Mouse (Mus musculus) olfactory bulb, adult 2 months (tissue): ENCODE measurements around the gene Anks1. TPM values are rescaled to one million over a fixed set of nuclear protein-coding genes. Genes with fewer than 3 reads are reported as not detected.

Source experiments
- H3K27ac ChIP-seq: fragments of 200-500 bp; 2 replicates; pipeline ENCODE4 v1.5.1; 2012; ENCODE audit warnings: low read depth, low read length; ENCODE audit not compliant: insufficient read depth
- H3K4me1 ChIP-seq: fragments of 200-500 bp; 2 replicates; pipeline ENCODE4 v1.6.1; 2012; ENCODE audit warnings: low read length; ENCODE audit not compliant: control insufficient read depth, insufficient read depth
- H3K4me3 ChIP-seq: fragments of 200-500 bp; 2 replicates; pipeline ENCODE4 v1.5.1; 2012; ENCODE audit warnings: mild to moderate bottlenecking, low read depth, low read length, moderate library complexity; ENCODE audit not compliant: insufficient read depth
- CTCF ChIP-seq: fragments of 200-500 bp; IDR thresholded peaks from 2 replicates; pipeline ENCODE4 v1.5.1; 2012; ENCODE audit warnings: low read depth, mild to moderate bottlenecking, low read length, moderate library complexity; ENCODE audit not compliant: insufficient read depth
- POLR2A ChIP-seq: fragments of 200-500 bp; IDR thresholded peaks from 2 replicates; pipeline ENCODE4 v1.6.1; 2012; ENCODE audit warnings: mild to moderate bottlenecking, low read depth, low read length, moderate library complexity; ENCODE audit not compliant: insufficient read depth
- WGBS: fragments of 180-500 bp; shearing (Covaris S2); methylation state at CpG from one replicate; pipeline ENCODE4 v1.1.7; 2018; 5-methylcytosine and 5-hydroxymethylcytosine counted together
- polyA plus RNA-seq: library from polyadenylated mRNA; stranded (reverse); fragments of >200 nt; gene quantifications from 2 replicates; pipeline ENCODE4 v1.2.4, GENCODE M21; 2012; ENCODE audit warnings: low replicate concordance; ENCODE audit not compliant: missing spikeins, insufficient read depth, insufficient read length

Anks1 gene
- polyA plus RNA-seq, 1 experiment, result not detected

DNA sequence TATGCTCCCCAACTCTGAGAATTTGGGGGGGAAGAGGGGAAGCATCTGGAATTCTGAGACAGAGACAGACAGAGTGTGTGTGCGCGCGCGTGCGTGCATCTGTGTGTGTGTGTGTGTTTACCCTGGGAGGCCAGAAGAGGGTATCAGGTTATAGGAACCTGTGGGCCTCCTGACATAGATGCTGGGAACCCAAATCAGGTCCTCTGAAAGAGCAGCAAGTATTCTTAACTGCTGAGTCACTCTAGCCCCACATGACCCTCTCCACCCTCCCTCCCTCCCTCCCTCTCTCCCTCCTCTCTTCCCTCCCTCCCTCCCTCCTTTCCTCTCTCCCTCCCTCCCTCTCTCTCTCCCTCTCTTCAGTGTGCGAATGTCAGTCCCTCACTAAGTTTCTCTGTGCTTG is 179.6 kb downstream of the Anks1 start:
- H3K27ac ChIP-seq, result no peak overlapping the region
- H3K4me3 ChIP-seq, result no peak overlapping the region
- no peaks in the 10 kb centered on the region for H3K4me1 ChIP-seq
- 97% methylated on average over 5 of the region's 6 CpGs for WGBS
- TF ChIP-seq CTCF (no peak), POLR2A (no peak)

DNA sequence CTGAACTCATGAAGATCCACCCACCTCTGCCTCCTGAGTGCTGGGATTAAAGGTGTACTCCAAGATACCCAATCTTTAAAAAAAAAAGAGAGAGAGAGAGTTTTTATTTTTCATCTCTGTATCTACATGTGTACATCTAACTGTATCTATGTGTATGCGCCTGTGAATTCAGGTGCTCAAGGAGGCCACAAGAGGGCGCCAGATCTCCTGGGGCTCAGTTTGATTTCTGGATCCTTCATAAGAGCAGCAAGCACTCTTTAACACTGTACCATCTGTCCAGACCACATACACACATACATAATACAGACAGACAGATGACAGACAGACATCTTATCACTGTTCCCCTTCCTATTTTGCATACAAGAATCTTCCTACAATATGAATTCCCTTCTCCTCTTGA is 183.2 kb downstream of the Anks1 start:
- Histone ChIP-seq H3K27ac (no peak overlapping the region), H3K4me3 (no peak overlapping the region), H3K4me1 (no peaks in the 10 kb centered on the region)
- no peak for TF ChIP-seq POLR2A
- TF ChIP-seq CTCF, result no peak
- WGBS, result 97% methylated on average over 2 of the region's 2 CpGs

DNA sequence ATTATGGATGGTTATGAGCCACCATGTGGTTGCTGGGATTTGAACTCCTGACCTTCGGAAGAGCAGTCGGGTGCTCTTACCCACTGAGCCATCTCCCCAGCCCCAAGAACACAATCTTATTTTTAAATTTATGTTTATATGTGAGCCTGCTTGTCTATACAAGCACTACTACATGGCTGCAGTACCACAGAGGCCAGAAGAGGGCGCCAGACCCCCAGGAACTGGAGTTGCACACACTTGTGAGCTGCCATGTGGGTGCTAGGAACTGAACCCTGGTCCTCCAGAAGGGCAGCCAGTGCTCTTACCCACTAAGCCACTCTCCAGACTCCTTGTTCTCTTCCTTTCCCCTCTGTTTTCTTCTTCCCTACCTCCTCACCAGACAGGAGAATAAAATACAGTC is 184.7 kb downstream of the Anks1 start:
- TF ChIP-seq POLR2A (no peak), CTCF (no peak)
- H3K27ac ChIP-seq, result no peak overlapping the region
- no peak overlapping the region for H3K4me3 ChIP-seq
- H3K4me1 ChIP-seq, result no peaks in the 10 kb centered on the region
- WGBS, result 78% methylated on average over 3 of the region's 3 CpGs

DNA sequence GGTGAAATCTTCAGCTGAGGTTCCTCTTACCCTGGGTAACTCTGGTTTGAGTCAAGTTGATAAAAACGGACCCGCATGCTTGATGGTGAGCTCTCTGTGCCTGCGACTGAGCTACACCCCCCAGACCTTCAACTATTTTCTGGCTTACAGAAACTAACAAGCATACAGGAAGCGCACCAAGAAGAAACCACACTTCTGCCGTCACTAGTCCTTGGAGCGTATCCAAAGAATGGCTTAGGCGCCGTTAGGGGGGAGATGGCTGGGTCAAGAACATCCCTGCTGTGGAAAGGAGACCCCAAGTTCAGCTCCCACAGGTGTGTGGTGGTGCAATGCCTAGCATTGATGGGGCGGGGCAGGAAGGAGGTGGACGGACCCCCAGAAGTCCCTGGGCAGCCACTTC is 187.3 kb downstream of the Anks1 start:
- WGBS, result 80% methylated on average over 10 of the region's 10 CpGs
- TF ChIP-seq POLR2A (no peak), CTCF (no peak)
- Histone ChIP-seq H3K27ac (no peak overlapping the region), H3K4me1 (no peaks in the 10 kb centered on the region), H3K4me3 (no peak overlapping the region)

DNA sequence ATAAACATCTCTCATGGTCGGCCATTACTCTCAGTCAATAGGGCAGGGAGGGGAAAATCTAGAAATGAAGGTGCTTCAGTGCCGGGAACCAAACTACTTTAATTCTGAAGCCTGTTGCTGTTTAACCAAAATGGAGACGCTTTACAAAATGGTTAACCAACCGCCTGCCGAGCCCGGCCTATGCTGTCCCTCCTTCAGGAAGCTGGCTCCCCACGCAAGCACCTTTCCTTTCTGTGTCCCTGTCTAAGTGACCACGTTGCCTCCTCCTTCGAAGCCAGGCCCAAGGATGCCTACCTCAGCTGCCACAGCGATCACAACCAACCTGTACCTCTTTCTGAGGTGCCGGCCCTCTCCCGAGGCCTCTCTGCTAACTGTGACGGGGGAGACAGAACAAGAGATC is 188.2 kb downstream of the Anks1 start:
- Histone ChIP-seq H3K4me1 (no peaks in the 10 kb centered on the region), H3K27ac (no peak overlapping the region), H3K4me3 (no peak overlapping the region)
- TF ChIP-seq POLR2A (no peak), CTCF (no peak)
- 94% methylated on average over 13 of the region's 13 CpGs for WGBS

DNA sequence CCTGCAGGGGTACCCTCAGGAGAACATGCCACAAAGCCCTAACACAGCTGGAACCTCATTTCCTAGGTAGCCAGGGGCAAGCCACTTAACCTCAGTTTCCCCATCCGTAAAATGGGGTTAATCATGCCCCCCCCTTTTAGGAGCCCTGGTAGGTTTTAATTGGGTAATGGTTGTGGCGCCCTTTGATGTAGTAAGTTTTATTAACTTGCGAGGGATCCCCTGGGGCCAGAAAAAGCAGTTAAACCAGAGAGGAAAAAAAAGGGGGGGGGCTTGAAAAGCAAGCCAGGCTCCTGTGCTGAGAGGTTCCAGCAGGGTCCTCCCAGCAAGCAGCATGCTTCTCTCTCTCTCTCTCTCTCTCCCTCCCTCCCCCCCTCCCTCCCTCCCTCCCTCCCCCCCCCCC is 190.0 kb downstream of the Anks1 start:
- Histone ChIP-seq H3K4me1 (no peaks in the 10 kb centered on the region), H3K27ac (no peak overlapping the region), H3K4me3 (no peak overlapping the region)
- TF ChIP-seq POLR2A (no peak), CTCF (no peak)
- 73% methylated on average over 3 of the region's 3 CpGs for WGBS

DNA sequence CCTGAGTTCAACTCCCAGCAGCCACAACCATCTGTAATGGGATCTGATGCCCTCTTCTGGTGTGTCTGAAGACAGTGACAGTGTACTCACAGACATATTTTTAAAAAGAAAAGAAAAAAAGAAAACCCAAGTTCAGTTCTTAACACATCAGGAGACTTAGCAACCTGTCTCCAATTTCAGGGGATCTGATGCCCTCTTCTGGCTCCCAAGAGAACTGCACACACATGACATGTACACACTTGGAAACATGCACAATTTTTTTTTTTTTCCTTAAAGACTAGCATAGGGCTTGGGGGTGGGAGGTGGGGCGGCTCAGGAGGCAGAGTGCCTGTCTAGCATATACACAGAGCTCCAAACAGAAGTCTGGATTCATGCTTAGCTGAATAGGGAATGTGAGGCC is 191.6 kb downstream of the Anks1 start:
- TF ChIP-seq CTCF (no peak), POLR2A (no peak)
- Histone ChIP-seq H3K27ac (no peak overlapping the region), H3K4me1 (no peaks in the 10 kb centered on the region), H3K4me3 (no peak overlapping the region)
- WGBS, result 100% methylated on average over 1 of the region's 1 CpGs

DNA sequence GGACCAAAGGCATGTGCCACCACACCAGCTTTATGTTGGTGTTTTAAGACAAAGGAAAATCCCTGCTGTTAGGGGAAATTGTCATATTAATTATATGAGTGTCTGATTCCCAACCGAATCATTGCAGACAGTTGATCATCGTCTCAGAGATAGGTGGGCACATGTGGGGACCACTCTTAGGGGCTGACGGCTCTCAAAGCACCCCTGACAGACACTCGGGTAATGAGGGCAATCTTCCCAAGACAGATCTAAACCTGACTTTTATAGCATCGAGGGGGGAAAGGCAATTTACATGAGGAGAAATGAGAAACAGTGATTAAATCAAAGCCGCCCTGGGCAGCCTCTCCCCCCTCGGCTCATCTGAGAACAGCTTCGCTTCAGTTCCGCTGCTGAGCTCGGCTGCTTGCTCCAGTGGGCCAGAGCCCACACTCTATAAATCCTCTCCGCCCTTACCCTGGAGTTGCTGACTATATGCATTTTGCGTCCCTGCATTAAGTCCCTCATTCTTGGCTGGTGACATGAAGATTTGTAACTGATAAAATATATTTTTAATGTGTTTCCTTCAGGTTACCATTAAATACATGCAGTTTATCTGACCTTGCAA is 192.3 kb downstream of the Anks1 start:
- no peak overlapping the region for H3K27ac ChIP-seq
- TF ChIP-seq POLR2A, result no peak
- TF ChIP-seq CTCF, result no peak
- WGBS, result 68% methylated on average over 12 of the region's 12 CpGs
- H3K4me1 ChIP-seq, result no peaks in the 10 kb centered on the region
- H3K4me3 ChIP-seq, result no peak overlapping the region

DNA sequence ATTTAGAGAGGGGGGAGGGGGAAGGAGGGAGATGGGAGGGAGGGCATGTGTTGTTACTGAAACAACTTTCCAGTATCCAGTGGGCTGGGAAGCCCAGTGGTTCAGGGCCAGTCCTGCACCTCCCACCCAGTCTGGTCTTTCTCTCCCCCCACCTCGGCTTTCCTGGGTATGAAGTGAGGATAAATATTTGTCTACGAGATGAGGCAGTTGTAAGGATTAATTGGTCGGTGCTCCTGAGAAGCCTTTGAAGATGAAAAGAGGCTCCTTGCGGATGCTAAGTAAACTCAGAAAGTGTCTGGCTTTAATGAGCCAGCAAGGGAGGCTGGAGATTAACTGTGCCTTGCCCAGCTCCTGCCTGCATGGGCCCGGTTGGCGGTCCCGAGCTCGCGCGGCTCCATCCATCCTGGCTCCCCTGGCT is 192.8 kb downstream of the Anks1 start:
- Histone ChIP-seq H3K4me3 (no peak overlapping the region), H3K27ac (no peak overlapping the region), H3K4me1 (no peaks in the 10 kb centered on the region)
- TF ChIP-seq POLR2A (no peak), CTCF (no peak)
- 53% methylated on average over 10 of the region's 10 CpGs for WGBS

DNA sequence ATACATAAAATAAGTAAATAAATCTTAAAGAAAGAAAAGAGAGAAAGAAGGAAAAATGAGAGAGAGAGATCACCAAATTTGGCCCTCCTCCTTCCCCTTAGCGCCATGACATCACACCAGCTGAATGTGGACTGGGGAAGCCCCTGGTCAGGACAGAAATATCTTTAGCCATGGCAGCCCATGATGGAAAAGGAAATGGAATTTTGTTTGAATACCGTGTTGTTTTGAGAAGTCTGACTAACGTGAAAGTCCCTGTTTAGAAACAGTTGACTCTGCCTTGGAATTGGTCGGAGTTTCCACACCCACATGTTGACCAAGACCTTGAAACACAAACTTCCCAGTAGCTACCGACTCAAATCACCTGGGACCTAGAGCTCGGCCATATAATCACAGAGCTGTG is 195.3 kb downstream of the Anks1 start:
- 87% methylated on average over 6 of the region's 6 CpGs for WGBS
- TF ChIP-seq POLR2A, result no peak
- no peak for TF ChIP-seq CTCF
- Histone ChIP-seq H3K4me3 (no peak overlapping the region), H3K27ac (no peak overlapping the region), H3K4me1 (no peaks in the 10 kb centered on the region)
